Mouse (Mus musculus): ENCODE measurements at regions not wholly inside any gene's neighbourhood (a gene's known extent, or its start where the extent isn't known, plus 50 kb on each side); places are given as distances from the start of the nearest gene placed in this dataset.

DNA sequence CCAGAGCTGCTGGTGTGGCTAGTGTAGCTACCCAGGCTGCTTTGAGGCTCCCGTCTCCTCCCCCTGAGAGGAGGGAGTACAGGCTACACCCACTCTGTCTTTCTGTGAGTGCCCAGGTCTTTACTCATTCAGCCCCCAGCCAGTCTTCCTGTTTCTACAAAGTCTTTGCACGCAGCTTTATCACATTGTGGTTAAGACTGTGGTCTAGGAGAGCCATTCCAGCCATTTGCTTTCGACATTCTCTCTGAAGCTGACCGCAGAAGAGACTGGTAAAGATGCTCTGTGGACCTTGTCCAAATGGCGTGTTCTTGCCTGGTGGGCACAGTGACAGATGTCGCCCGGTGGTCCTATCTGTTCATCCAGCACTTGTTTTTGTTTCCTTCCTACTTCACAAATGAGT lies 62.0 kb downstream of the Tpra1 start:
- DNase-seq: no peak

DNA sequence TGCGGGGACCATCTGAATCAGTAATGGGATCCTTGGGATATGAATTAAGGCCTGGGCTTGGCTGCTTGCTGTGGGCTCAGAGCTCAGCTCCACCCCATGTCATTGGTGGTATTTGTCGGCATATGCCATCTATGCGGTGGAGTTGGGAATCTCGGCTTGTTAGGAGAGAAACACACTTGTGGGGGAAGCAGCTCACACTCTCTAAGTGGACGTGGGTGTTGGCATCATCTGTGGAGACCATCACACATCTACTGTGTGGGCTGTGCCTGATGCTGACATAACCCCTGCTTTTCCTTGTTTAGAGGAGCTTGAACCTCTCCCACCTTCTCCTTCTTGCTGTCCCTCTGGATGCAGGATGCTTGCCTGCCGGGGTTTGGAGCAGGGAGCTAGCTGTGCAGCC lies 62.9 kb downstream of the Tpra1 start:
- DNase-seq: no peak

DNA sequence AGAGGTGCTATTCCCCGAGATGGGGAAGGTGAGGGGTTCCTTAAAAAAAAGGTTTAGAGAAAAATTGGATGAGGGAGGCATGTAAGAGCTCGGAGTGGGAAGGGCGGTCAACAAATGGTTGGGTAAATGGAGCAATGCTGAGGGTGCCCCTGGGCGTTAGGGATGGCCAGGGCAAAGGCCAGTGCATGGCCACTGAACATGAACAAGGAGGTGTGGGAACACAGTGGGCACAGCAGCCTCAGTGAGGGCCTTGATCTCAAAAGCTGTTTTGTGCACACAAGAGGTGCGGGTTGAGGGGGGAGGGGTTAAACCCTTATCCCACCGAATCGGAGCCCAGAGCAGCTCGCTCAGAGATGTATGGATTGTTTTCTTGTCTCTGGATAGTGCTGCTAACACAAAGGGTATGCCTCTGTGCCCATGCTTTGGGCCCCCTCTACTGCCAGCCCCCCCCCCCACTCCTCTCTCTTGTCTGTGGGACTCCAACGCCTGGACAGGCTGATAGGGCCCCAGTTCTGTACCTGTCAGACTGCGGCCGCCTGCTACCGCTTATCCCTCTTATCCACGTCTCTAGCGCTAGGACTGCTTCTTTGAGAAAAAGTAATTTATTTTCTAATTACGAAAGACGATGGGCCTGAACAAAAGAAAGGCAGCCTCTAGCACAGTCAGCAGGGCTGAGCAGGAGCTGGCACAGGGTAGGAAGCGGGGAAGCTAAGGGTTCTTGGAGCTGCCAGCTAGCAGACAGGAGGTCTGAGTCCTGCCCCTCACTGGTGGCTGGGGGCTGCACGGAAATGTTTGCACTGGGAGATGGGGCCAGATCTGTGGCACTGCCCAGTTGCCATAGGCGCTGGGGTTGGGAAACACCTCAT lies 63.5 kb downstream of the Tpra1 start:
- no peak for DNase-seq

DNA sequence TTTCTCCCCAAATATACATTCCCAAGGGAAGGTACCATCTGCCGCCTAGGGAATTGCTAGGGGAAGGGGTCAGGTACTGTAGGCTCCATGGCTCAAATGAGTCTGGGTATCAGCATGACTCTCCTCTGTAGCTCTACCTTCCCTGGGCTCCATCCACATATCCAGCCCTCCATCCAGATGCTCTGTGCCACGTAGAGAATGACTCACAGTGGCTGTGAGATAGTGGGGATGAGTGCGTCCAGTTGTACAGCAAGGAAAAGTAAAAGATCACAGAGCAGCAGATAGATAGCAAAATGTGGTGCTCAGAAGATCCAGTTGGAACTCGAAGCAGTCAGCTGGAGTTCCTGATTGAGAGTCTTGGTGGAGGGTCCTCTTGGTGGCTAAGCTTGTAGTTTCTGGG lies 64.5 kb downstream of the Tpra1 start:
- DNase-seq: no peak

DNA sequence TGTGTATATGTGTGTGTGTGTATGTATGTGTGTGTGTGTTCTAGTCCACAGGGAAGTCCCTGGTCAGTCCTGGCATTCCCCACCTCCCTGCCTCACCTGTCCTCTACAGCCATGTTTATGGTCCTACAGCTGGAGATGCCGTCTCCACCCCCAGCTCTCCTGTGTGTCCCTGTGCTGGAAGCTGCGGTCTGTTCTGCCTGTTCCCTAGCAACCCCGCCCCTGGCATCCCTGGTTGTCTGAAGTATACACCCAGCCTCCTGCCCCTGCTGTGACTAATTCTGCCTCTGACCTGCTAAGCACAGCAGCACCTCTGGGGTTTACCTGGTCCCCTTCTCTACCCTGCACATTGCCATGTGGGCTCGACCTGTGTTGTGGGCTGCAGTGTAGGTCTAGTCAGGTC lies 66.8 kb downstream of the Tpra1 start:
- DNase-seq: no peak

DNA sequence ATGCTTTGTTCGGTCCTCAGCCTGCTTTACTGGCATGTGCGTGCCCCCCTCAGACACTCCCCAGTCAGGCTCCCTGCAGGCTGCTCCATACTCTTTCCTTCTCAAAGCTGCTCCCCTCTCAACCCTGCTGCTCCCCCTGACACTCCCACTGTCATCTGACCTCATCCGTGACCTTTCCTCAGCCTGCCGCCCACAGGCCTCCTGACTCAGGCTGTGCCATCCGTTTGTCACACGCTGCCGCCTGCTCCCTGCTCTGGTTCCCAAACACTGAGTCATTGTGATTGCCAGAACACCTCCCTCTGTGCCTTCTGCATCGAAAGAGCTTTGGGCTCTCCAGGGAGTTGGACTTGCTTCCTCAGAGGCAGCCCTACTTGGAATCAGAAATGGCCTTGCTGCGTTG lies 69.7 kb downstream of the Tpra1 start:
- peak; percentile 52 for DNase-seq

DNA sequence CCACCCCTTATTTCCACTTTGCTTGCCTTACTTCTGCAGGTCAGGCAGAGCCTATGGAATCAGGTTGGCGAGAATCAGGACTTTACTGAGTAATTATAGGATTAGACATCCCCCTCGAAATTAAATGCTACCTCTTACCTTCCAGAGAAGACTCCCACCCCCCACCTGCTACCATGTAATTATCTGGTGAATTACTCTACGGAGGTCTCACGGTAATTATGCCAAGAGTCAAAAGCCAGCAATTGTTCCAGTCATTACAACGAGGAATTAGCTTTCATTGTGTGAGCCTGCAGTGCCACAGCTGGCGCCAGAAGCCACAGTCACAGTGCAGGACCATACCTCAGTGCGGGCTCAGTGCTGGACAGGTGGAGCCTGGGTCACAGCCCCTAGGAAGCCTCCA lies 72.4 kb downstream of the Tpra1 start:
- DNase-seq: no peak

DNA sequence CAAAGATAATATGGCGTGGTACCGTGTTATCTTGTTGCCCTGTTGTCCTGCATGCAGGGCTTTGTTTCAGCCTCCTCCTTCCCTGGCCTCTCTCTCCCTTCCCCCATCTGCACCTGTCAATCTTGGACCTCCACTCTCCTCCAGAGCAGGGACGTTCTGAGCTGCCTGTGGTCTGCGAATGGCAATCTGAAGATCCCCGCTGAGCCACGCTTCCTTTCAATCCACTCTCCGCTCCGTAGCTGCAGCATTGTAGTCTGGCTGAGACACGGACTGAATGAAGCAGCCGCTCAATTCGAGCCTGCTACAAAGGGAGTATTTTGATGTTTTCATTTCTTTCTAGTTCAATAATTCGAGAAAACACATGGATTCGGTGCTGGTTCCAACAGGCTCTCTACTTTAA lies 74.5 kb downstream of the Tpra1 start:
- DNase-seq: no peak

DNA sequence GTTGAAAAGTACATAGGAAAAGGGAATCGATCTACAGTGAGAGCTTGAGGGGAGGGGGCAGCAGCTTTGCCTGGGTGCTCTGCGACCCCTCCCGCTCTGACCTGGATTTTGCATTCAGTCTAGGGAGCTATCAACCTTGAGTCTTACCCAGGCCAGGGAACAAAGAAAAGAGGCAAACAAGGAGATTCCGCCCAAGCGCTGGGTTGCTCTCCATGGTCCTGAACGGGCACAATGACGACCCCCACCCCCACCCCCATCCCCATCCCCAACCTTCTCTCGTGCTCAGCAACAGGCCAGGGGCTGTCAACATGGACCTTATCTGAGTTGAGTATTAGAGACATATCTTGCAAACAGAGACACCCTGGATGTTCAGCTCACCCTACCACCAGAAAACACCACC lies 74.9 kb downstream of the Tpra1 start:
- no peak for DNase-seq

DNA sequence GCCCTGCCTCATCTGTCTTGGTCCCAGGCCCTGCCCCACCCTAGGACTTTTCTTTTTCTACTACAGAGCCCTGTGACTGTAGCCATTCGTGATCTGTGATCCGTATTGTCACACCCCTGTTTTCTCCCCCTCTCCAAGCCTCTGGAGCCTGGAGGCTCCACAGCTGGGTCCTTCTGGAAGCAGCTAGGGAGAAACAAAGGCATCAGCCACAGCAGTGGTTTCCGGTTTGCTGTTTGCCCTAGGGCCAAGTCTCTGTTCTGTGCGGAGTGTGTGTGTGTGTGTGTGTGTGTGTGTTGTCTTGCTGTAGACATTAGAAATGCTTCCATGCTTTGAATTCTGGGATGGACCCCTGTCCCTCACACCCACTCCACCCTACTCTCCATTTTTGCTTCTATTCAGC lies 76.9 kb downstream of the Tpra1 start:
- DNase-seq: no peak

DNA sequence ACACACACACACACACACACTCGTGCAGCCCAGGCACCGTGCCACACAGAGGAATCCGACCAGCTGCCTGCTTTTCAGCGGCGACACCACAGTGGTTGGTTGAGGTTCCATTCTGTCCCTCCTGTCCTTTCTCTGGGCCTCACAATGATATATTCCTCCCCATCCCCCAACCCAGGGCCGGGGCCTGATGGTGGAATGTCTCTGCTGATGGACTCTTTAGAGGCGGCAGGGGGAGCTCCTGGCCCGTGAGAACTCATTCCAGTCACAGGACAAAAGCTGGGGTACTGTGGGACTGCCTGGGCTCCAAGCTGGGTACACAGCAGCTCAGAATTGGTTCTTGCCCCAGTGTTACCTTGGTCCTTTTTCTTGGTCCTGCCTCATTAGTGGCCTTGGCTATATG lies 78.1 kb downstream of the Tpra1 start:
- peak; percentile 31 for DNase-seq

DNA sequence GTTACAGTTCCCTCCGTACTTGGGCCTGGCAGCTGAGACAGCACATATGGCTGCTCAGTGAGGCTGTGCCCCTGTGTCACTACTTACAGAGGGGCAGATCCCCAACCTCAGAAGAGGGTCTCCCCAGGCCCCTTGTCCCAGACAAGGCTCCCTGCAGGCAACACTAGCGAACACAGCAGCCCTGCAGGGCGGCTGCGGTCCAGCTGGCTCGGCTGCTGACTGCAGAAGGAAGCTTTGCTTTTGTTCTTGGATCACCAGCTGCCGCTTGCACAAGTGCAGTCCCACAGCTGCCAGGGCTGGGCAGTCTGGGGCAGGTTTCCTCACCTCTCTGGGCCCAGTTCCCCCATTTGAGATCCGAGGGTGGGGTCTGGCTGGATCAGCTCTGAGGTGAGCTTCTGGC lies 79.5 kb downstream of the Tpra1 start:
- no peak for DNase-seq

DNA sequence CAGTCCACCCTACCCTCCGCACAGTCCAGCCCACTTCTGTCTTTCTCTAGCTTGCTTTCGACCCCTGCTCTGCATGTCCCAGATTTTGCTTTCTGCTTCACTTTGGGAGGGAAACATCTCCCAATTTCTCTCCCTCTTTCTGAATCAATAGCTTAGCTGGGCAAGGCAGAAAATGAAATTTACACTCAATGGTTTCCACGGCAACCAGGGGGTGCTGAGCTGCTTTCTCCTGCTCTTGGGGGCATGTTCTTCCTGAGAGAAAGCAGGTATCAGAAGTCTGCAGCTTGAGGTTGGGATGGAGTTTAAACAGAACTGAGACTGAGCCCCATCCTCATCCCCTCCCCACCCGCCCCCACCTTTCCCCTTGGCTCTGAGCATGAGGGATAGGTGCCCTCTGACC lies 82.1 kb downstream of the Tpra1 start:
- DNase-seq: no peak

DNA sequence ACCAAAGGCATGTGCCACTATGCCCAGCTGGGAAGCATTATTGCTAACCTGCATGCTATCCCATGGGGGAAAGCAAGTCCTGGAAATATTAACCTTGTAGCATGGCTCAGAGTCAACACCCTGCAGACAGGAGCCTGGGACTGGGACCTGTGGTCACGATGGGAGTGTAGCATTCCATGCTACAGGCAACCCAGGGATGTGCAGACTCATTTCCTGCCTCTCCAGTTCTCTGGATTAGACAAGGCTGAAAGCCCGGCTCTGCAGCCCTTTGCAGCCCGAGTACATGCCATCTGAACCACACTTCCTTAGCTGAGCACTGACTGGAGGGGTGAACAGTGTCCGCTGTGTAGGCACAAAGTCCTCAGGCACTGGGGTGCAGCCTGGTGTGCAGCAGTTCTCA lies 82.8 kb downstream of the Tpra1 start:
- DNase-seq: no peak

DNA sequence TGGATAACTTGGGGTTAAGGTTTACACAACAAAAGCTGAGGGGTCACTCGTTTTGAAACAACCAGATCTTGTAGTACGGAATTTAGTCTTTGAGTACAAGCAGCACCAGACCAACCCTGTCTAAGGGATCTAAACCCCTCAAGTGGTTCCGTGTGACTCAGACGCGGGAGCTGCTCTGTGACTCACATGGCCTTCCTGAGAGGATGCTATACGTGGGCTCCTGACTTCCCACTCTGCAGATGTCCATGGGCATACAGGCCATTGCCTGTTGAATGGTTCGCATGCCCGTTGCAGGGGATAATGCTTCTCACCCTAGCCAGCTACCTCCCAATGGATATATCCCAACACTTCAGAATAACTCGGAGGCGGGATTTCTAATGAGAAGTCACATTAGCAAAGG lies 86.5 kb downstream of the Tpra1 start:
- DNase-seq: no peak

DNA sequence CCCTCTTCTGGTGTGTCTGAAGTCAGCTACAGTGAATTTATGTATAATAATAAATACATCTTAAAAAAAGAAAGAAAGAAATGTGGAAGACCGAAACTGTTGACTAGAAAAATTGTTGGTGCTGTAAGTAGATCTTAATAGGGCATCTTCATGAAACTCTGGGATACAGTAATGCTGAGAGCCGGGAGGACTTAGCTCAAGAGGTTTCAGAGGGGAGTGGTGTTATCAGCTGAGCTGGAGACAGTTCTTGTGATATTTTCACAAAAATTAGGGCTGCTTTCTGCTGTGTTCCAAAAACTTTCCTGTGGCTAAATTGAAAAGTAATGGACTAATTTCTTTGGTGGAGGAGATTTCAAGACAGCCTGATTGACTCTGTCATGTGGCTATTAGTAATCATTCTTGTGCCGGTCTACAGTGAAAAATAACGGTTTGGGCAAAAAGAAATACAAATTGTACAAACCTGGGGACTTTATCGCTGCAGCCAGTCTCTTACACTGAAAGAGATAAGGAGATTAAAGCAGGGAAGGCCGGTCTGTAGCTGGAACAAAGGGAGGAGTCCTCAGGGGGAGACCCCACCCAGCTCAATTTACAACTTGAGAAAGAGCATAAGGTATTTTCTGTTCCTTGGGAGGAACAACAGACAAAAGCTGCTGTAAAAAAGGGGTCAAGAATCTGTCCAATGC lies 87.7 kb downstream of the Tpra1 start:
- DNase-seq: no peak

DNA sequence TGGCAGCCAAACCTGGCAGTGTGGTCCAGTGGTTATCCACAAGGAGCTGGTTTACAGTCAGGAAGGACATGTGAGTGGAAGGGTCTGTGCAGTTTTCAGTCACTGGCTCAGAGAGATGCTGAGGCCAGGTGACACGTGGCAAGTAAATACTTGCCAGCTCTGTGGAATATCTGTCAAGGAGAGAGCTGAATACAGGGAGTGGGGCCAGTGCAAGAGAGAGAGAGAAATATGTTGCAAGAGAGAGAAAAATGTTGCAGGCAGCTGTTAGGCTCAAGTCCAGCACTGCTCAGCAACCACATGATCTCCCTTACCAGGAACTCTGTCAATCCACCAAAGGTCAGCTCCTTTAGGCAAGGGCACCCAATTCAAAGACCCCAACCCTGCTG lies 88.2 kb downstream of the Tpra1 start:
- DNase-seq: no peak

DNA sequence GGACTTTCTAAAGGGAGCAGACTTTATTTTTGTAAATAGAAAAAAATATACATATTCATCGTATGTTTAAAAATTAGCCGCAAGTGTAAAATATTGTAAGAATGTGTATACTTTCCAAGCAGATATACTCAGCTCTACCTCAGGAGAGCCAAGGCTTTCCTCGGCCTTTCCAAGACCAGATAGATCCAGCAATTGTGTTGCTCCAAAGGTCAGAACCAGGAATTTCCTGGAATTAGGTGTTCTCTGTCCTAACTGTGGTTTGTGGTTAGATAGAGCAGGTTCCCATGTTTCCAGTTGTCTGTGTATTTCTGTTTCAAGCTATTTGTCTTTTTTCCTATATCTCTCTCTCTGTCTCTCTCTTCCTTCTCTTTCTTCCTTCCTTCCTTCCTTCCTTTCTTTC lies 93.0 kb downstream of the Tpra1 start:
- no peak for DNase-seq

DNA sequence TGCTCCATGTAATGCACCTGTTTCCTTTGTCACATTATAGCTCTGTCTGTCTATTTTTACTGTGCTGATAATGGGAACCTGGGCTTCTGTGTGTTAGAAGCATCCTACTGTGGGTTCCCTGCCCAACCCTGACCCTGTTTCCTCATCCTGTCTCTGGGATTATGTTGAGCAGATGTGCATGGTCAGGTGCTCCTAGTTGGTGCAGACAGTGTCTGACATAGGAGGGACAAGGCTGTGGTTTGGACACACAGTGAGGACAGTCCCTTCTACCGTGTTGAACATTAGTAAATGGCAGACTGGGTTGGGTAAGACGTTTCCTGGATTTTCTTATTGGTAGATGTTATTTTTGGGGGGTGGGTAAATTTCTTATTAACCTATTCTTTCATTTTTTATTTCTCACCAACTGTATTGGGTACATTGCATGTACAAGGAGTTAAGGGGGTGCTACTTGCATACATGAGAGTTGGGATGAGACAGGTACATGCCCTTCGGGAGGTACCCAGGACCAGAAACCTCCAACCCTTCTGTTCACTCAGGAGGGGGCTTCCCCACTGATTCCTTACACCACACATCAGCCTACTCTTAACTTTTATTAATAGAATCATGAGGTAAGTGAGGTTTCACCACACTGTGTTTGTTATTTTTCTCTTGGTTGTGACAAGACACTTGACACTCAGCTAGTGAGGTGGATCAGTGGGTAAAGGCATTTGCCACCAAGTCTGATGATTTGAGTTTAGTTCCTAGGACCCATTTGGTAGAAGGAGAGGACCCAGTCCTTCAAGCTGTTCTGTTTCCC lies 97.1 kb downstream of the Tpra1 start:
- no peak for DNase-seq

DNA sequence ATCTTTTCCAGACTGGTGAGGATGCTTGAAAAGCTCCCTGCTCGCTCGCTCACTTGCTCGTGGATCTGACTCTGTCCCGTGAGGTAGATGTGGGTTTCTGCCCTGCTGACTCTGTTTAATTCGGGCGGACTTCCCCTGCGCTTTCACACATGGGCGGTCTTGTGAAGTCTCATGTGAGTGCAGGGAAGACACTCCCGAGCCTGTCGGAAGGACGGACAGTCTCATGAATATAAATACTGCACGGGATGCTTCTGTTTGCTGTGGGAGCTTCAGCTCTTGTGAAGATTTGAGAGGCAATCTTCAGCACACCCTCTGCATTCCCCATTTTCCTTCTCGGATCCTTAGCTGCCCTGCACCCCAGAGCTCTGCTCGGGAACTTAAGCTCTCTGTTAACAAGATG lies 98.3 kb downstream of the Tpra1 start:
- no peak for DNase-seq

DNA sequence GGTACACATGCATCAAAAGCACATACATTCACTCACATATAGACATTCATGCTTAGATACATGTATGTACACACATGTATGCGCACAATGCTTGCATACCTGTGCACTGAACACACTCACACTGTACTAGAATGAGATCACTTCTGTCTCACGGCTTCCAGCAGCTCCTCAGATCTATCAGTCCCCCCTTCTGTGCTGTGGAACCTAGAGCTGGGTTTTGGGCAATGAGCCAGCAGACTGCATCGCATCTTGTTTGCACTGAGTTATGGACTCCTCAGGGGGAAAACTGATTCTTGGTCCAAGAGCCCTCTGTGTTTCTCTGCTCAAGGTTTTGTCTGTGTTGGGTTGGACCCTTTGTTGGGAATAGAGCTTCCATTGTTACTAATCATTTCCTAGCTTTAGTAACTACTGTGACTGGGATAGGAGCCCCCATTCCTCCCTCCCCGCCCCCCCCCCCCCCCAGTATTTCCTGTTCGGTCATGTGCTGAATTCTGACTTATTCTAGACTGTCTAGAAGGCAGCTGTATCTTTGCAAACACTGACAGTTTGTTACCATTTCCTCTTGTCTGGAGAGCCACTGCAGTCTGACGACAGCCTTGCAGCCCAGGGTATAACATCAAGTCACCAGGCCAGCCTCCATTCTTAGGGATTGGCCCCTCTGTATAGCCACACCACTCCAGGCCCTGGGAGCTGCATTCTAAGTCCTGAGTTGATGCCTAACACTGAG lies 101.3 kb downstream of the Tpra1 start:
- no peak for DNase-seq

DNA sequence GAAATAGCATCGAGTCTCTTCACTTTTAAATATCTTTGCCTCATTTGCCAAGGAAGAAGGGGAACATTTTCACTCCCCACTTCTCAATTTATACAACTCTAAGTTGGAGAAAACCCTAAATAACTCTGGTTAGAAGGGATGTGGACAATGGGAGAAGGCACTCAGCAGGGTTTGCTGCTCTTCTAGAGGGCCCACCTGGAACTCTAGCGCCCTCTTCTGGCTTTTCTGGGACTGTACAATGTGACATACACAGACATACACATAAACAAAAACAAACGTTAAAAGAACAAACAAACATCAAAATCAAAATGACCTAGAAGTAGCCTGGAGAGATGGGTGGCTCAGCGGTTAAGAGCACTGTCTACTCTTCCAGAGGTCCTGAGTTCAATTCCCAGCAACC lies 103.0 kb downstream of the Tpra1 start:
- no peak for DNase-seq

DNA sequence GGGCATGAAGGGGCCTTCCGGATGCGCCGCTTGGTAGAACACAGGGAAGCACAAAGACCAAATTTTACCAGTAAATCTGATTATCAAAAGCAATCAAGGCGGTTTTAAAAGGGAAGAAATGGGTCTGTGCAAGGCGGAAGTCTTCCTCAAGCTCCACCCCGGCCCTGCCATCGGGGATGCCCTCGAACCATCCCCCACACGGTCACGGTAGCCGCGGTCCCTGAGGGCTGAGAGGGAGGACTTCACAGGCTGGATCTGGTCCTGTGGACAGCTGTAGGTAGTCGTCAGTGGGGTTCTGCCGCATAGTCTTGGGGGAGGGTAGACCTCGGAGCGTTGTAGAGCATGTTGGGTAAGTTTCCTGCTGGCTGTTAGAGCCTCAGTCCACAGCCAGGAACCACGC lies 104.9 kb downstream of the Tpra1 start:
- no peak for DNase-seq

Measured in cerebellum, adult 11-12 months (tissue).